Mouse (Mus musculus) fat pad, adult 2 months (tissue): ENCODE results near the gene Gm11213.

Source experiments
- DNase-seq: peaks from one replicate; pipeline ENCODE4 v3.0.0-alpha.2; 2011; ENCODE audit warnings: low read depth, low spot score; ENCODE audit errors: extremely low read depth

Gm11213 gene

DNA sequence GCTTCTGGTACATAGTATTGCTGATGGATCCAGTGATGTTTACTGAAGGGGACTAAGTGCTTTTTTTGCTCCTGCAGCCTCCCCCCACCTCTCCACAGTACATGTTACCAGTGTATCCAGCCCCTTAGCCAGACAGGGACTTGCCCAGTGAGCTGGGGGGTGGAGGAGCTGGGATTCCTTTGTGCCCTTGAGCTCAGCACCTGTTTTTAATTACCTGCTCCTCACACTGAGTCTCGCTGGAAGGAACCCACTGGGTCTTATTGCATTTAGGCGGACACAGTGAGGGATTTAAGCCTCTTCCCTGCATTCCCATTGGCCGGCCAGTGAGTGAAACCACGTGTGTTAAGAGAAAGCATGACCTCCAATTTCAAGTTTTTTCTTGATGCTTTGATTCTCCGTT is 22.5 kb downstream of the Gm11213 start:
- DNase-seq, result no peak

DNA sequence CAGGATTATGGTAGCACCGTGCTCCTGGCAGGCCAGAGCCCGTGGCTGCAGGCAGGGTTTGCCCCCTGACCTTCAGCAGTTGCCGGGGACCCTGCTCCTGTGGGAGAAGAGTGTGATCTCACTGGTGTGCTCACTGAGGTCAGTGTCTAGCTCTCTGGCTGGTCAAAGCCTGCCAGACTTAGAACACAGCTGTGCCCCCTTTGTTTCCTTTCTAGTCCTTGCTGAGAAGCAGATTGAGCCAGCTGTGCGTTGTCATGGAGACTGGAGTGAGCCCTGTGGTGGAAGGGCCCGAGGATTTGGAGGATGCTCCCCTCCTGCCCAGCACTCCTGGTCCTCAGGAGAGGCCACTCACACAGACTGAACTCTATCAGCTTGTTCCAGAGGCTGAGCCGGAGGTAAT is 25.0 kb downstream of the Gm11213 start:
- DNase-seq, result no peak

DNA sequence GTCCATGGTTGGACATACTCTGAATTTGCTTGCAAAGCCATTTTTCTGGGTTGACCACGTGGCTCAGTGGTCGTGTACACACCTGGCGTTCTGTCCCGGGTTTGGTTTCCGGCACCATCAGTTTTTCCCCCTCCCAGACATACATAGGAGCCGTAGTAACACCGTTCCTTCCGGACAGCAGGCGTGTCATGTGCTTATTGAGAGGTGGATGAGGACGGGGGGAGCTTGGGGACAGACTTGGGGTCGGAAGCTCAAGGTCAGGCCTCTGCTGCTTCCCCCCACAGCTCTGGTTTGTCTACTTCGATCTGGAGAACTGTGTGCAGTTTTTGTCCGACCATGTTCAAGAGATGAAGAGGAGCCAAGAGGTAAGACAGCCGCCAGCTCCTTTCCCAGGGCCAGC is 25.4 kb downstream of the Gm11213 start:
- DNase-seq, result no peak

DNA sequence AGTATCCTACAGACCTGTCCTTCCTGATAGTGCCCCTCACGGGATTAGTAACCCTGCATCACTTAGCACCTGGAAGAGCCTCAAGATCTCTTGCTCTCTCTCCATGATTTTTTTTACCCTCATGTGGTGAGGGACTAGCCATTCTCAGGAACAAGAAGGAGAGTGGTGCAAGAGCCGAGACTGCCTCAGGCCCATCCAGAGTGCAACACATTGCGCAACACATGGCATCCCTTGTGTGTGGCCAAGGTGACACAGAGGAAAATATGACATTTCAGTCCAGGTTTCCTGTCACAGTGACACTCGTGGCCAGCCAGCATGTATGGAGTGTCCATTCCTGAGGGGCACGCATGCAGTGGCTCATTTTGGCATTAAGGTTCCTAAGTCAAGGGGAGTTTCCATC is 32.4 kb downstream of the Gm11213 start:
- DNase-seq, result no peak

DNA sequence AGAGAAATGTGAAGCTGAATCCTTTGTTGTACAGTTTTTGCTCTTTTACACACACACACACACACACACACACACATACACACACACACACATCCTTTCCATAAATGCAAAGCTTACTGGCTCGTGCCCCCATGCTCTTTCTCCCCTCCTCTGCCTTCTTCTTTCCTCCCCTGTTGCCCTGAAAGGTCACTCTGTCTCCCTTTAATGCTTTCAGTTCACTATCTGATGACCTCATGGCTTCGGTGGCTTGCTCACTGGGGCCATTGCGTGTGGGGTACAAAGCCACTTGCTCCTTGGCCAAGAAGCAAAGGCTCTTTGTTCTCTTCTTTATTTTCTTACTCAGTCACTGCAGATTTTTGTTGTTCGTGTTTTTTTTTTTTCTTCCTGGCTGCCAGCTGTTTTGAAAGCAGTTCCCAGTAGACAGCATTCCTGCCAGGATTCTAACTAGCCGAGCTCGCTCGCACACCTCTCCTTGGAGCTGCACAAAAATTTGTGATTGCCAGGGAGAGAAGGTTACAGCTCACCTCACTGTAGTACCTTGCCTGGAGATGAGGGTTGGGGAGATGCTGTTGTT is 34.8 kb downstream of the Gm11213 start:
- DNase-seq, result no peak

DNA sequence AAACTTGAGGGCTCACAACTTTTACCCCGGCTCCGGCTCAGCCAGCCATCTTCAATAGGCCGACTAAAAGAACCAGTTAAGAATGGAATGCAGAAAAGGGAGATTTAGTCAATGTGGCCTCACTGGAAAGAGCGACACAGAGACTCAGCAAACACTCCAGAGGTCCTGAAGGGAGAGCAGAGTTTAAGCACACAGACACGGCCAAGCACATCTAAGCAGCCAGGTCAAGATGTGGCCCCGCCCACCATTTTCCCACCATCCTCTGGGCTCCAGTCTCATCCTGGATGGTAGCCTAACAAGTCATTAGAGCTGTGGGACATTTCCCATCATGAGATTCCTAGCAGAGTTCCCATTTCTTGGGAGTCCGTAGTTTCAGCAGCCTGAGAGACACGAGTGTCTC is 35.7 kb downstream of the Gm11213 start:
- no peak for DNase-seq

DNA sequence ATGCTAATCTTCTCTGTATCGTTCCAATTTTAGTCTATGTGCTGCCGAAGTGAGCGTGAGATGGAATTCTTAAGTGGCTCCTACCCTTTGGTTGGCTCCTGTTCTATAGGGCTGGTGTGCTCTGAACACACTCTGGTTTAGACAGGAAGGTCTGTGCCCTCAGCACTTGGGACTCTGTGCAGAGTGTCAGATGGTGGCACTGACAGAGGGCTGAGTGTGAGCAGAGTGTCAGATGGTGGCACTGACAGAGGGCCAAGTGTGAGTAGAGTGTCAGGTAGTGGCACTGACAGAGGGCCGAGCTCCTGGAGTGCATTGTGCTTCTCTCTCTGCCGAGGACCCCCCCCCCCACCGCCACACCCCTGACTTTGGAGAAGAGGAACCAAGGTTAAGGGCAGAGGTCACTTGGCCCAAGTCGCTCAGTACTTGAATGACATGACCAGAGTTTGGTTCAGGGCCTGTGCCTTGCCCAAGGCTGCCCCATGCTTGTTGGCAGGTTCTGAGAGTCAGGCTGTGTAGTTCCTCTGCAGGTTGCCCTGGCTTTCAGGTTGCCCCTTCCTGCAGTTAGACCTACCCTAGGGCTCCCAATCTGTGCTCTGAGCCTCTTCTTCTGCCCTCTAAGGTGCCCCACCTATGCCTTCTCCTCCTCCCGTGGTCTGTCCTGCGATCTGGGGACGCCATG is 37.2 kb downstream of the Gm11213 start:
- DNase-seq, result no peak

DNA sequence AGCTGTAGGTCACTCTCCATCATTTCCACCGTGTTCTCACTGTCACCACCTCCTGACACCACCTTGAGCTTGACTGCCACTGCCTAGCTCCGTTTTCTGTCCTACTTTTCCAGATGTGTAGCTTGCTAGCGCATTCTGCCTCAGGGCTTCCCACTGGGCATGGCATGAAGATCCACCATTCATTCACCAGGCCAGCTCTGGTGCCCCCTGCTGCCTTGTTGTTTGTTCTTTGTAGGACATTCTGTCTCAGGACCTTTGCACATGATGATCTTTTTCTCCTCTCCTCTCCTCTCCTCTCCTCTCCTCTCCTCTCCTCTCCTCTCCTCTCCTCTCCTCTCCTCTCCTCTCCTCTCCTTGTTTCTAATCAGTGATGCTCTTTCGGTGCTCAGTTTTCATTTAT is 42.3 kb downstream of the Gm11213 start:
- DNase-seq, result no peak

DNA sequence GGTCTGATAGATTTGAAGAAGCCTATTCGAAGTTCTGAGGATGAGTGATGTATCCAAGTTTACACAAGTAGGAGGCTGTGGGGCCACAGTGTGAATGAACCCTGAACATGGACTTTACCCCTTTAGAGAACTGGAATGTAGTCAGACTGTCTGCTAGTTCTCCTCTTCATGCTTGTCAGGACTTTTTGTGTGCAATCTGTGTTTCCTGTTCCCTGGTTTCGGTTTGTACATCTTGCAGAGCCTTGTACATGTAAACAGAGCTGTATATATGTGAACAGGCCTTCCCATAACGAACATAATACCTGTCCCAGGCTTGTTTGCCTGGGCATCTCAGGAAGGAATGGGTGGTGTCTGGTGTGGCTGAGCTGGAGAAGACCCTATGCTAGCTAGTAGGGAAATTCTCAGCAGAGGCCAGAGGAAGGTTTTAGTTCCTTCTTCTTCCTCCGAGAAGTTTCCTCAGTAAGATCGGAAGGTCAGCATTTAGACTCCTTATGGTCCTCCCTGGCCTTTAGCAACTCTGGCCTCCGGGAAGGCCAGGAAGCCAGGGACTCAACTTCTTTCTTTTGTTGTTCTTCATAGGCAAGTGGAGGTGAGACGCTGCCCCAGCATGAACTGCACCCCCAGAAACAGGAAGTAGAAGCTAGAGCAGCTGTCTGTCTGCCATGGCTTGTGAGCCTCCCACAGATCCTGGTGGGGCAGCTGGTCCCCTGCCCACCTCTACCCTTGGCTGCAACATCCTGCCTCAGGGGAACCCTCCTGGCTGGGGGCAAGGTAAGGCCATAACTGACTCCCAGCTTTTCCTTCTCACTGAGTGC is 43.0 kb downstream of the Gm11213 start:
- DNase-seq, result no peak

DNA sequence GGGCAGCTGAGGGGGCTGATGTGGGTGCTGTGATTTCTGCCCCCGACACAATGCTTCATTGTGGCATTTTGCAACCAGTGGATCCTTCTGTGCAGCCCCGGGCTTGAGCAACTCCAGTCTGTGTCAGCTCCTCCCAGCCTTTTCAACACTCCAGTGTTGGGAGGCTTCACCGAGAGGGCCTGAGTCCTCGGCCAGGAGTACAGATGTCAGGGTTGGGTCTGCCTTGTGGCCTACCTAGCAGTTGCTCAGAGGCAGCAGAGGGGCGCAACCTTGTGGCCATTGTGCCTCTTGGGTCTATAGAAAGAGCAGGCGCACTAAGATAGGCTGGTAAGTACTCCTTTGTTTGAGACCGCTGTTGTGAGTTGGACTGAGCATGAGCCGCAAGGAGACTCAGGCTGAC is 45.0 kb downstream of the Gm11213 start:
- no peak for DNase-seq

DNA sequence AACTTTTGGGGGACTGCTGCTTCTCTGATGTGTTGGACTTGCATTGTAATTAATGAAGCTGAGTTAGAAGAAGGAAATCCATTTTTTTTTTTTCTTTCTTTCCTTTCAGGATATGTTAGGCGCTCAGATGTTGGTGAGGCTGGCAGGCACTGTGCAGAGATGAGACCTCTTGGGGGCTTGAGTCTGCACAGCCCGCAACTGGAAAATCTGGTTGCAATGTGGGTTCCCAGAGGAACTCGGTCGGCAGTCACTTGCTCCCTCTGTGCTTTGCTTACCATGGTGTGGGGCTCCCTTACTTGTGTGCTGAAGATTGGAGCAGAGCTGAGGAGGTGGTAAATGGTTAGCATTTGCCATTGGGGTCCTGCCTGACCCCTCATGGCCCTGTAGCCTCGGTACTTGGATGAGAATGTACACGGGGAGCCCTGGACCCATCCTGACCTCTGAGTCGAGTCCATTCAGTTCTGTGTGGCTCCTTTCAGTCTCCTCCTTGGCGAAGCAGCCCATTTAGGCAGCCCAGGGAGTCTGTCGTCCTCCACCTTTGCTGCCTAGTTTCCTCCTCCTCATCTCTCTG is 45.8 kb downstream of the Gm11213 start:
- no peak for DNase-seq

DNA sequence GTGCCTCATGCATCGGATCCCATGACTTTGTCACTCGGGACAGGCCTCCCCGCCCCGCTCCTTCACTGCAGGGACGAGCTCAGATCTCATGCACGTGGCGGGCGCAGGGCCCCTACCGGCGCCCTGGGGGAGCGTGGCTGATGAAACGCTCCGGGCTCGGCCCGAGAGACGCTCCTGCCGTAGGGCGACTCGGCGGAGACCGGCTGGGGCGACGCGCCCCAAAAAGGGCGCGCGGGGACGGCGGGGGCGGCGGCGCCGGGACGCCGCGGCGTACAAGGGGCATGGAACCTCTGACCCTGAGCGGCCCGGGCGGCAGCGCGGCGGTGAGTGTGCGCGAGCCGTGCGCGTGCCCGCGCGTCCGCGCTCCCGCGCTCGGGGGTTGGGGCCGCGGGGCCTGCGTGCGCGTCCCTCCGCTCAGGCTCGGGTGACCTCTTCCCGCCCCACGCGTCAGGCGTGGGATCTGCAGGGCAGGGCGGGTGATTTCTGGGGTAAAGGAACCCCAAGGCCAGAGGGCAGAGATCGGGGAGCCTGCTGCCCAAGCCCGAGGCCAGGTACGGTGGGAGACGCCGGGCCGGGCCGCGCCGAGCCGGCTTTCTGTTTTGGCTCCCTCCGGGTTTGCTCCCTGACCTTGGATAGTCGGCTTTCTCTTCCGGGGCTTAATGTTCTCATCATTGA is 46.5 kb downstream of the Gm11213 start, which contains the start of gene Tmem268:
TSS of gene Tmem268 (plus strand) at position 375 of the 675 bp plus-strand sequence.
- DNase-seq, result no peak

DNA sequence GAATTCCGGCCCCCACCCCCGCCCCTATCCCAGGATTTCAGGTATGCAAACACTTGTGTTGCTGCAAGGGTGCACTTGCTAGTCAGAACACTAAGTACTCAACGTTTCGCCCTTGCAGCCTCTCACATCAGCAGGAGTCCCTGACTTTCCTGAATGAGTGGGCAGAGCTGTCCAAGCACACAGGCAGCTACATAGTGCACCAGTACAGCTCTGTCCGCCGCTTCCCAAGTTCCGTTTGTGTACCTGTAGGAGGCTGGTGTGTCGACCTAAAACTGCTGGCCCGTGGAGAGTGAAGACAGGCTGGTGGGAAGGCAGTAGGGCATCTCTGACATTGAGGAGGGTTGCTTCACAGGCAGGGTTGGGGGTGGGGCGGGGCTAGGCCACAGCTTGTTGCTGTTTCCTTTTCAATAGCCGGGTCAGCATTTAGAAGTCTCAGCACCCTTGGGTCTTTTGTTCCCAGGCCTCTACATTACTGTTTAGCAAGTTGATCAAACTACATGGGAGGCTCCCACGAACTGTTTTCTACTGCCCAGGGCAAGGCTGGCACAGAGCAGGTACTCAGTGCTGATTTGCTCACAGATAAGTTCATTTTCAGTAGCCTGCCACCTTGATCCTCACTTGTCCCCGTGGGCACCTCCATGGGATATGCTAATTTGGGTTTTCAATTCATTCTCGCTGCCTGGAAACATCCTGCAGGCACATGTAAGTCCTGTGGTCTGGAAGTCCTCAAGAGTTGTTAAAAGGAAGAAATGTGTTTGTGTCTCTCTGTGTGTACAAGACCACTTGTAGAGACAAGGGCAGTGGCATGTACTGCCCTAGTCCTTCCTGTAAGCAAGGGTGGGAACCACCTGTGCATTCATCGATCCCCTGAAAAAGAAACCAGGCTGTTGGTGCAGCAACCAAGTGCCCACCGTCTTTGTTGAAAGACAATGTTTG is 47.7 kb downstream of the Gm11213 start:
- DNase-seq, result no peak

DNA sequence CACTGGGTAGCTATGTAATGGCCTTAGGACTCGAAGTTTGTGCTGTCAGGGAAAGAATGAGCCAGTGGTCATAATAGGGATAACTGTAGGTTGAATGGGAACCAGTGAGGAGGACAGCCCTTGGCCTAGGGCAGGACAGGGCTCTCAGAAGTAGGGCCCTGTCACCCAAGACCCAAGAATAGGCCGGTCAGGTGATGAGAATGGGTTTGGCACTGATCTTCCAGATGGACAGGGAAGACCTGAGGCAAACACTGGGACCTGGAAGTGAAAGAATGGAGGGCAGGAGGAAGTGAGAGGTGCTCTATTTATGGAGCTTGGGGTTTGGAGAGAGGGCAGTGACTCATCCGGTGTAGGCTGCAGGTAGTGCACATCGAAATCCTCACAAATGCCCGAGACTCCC is 48.4 kb downstream of the Gm11213 start:
- no peak for DNase-seq

DNA sequence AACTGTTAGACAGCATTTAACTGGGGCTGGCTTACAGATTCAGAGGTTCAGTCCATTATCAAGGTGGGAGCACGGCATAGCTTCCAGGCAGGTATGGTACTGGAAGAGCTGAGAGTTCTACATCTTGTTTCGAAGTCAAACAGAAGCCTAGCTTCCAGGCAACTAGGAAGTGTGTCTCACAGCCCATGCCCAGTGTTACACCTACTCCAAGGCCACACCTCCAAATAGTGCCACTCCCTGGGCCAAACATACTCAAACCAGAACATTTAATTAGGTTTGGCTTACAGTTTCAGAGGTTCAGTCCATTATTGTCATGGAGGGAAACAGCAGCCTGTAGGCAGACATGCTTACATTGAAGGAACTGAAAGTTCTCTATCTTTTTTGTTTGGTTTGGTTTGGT is 50.0 kb downstream of the Gm11213 start:
- no peak for DNase-seq

DNA sequence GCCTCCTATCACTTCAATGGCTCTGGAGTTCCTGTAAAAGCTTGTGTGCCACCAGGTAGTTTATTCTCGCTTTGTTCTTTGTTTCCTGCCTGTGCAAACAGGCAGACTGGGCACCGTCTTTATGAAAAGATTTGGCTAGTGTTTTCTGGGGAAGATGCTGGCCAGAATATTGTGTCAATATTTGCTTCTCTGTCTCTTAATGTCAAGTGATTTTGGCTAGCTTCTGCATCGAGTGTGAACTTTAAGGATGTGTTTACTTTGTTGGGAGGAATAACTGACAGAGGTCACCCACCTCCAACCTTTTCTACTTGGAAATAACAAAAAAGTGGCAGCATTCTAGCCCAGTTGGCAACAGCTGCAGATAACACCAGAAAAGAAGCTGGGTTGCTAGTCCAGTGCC is 50.4 kb downstream of the Gm11213 start:
- no peak for DNase-seq

DNA sequence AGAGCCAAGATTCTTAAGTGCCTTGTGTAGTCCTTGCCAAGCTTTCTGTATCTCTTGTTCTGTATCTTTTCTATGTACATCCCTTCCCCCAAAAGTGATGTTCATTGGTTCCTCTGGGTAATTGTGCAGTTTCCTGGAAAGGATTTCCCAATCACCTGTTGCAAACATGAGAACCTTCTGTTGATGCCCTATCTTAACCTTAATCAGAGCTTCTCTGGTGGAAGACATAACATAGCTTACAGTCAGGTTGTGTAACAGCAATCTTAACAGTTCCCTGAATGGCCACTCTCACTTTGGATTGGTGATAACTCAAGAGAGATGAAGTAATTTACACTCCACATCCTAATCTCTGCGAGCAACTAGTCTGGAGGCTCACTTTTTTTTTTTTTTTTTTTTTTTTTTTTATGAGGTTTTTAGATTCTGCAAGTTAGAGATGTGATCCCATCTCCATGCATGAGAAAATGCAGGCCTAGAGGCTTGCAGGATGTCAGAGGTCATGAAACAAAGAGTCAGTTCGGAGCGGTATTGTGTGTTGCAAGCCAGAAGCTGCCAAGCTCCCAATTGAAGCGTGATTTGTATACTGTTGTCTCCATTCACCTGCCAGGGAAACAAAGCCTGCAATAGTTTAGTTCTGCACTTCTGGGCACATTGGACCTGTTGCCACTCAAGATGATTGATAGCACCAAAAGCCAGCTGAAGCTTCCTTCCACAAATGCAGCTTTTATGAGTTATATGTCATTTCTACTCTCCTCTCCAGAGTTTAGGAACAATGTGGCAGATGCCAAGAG is 51.1 kb downstream of the Gm11213 start:
- DNase-seq, result no peak

DNA sequence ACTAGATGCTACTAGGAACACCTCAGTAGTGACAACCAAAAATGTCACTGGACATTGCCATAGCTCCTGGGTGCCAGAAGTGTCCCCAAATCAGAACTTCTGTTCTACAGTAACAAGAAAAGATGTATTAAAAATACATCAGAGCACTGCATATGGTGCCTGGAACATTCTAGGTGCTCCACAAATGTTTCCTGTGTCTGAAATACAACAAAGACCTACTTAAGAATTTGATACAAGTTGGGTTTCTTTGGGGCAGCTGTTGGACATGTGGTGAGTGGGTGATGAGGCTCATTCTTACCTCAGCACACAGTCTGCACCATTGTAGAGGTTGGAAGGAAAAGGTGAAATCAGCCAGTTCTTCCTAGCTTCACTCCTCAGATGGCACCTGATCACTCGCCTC is 52.2 kb downstream of the Gm11213 start:
- DNase-seq, result no peak

DNA sequence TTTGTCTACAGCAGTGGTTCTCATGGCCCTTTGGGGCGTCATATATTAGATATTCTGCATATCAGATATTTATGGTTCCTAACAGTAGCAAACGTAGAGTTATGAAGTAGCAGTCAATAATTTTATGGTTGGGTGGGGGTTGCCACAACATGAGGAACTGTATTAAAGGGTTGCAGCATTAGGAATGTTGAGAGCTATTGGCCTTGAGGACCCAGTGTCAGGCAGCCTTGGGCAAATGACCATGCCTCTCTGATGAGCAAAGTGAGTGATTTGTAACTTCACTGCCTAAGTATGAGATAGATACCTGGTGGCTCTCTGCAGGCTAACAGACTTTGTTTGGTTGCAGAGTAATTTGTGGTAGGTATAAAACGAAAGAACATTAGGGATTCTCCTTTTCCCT is 54.2 kb downstream of the Gm11213 start:
- DNase-seq, result no peak
